Mouse (Mus musculus): ENCODE data around the gene 2210016F16Rik.
"Not testable (repeated sequence)": the region's sequence is repeated elsewhere in the genome, so short reads cannot be mapped to it uniquely, and the experiment has no call there.

Gene 2210016F16Rik

DNA sequence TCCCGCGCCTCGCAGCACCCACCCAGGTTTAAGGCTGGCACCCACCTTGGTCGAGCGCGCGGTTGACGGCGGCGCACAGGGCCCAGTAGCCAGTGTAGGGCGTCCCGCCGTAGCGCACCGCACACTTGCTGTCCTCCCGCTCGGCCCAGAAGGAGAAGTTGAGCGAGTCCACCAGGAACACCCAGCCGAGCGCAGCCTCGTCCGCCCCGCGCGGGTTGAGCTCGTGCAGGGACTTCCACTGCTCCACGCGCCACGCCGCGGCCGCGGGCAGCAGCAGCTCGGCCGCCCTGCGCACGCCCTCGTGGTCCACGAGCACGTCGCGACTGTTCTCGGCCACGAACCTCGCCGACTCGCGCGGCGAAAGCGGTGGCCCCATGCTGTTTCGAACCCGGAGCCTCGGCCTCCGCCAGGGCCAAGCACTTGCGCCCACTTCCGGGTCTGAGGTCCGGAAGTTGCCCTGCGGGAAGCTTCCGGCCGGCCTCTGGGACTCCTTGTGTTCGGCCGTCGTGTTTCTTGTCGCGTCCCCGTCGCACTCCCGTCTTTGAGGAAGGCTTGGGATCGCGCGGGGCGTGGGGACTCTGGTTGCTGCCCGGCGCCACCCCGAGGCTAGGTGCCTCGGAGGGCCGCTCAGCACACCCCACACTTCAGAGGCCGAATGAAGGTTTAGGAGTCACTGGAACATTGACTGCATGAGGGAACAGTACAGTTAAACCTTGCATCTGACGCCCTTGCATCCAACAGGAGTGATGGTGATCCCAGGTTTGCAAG lies at the start of gene 2210016F16Rik:
Gene 2210016F16Rik, minus strand, starts transcription at position 447 of the 768 bp plus-strand sequence.
- peak in 1 of 2 experiments; percentile 35 for DNase-seq (ENCODE audit: low spot score in 2 of 2)

DNA sequence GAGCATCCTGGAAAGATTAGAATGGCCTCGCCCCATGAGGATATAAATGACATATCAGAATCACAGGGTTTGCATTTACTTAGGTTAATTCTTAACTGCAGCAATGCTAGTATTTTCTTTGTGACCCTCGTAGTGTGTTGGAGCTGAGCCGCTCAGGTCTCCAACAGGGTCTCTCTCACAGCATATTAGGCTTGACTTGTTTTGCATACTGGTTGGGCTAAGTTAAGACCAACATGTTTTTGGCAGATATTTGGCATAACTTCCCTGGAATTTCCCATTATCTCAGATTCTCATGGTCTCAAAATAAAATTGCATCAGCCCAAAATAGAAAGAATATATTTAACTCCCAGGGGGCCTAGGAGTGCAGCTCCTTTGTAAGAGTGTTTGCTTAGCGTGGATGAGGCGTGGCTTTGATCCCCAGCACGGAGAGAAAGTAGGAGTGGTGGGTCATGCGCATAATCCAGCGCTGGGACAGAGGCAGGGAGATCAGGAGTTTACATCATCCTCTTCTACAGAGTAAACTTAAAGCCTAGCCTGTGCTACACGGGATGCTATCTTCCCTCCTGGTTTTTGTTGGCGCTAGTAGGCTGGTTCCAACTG lies 38.1 kb upstream of the 2210016F16Rik start:
- no peak for DNase-seq (ENCODE audit: low spot score in 2 of 2)

DNA sequence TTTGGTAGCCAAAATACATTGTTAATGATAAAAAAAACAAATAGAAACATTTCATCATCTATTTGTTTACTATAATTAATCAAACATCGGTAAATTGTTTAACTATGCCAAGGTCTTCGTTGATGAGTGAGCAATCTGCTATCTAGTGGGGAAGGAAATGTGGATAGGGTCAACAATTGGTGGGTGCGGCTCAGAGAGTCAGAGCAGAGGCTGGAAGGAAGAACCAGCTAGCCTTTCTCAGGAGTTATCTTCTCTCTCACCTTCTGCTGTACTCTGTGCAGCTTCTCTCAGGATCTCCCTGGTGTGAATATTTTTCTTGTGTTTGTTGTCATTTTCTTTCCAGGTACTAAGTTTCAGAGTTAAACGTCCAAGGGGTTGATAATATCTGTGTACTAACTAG lies 37.2 kb upstream of the 2210016F16Rik start:
- DNase-seq (ENCODE audit: low spot score in 2 of 2) = no peak

DNA sequence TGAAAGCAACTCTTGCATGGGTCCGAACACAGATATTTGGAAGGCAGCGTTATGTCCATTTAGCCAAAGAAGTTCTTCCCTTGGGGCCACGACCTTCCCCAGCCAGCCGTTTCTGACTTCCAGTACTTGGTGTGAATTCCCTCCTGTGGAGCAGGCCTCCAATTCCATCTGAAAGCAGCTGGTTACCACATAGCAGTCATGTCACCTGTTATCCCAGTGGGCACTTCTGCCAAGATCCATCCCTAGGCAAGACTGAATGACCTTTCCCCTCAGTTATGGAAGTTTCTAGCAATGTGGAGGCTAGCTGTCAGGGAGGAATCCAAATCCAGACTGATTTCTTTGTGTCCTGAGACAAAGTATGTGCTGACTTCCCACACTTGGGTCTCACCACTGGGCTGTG lies 36.0 kb upstream of the 2210016F16Rik start:
- no peak for DNase-seq (ENCODE audit: low spot score in 2 of 2)

DNA sequence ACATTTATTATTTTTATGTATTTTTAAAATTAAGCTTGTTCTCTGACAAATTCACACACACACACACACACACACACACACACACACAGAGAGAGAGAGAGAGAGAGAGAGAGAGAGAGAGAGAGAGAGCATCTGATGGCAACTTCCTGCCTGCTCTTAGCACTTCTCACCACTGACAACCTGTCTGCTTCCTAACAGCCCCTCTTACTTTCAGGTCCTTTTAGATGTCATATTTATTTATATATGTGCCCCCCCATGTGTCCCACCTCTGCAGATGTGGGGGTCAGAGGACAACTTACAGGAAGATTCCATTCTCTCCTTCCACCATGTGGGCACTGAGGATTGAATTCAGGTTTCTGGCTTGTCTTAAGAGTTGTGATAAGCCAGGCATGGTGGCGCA lies 34.2 kb upstream of the 2210016F16Rik start:
- DNase-seq (ENCODE audit: low spot score in 2 of 2) = no peak

DNA sequence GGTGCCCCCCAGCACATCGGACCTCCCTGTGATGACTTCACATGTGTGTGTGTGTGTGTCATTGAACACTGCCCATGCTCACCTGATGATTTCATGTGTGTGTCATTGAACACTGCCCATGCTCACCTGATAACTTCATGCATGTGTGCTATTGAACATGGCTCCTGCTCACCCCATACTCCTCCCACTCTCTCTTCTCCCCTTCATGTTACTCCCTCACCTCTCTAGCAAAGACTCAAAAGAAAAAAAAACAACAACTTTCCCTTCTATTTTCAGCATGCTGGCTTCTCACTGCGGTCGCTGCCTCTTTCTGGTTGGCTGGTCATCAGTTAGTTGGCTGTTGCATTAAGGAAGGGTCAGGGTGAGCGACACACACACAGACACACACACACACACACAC lies 33.6 kb upstream of the 2210016F16Rik start:
- DNase-seq (ENCODE audit: low spot score in 2 of 2) = no peak

DNA sequence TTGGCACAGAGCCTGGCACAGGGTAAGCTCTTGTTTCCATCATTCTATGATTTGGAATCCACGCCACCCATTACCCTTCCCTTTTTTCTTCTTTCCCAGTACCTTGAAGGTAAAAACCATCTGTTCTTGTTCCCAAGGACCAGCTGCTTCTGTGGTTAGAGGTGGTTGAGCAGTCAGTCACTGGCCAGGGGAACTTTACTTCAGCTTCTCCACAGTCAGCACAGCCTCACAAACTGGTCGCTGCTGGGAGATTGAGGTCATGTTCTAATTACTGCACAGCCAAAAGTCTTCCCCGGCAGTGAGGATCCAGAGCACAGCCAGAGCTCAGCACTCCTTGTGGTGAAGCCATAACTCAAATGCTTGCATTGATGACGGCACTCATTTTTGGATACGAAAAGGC lies 30.8 kb upstream of the 2210016F16Rik start:
- no peak for DNase-seq (ENCODE audit: low spot score in 2 of 2)

DNA sequence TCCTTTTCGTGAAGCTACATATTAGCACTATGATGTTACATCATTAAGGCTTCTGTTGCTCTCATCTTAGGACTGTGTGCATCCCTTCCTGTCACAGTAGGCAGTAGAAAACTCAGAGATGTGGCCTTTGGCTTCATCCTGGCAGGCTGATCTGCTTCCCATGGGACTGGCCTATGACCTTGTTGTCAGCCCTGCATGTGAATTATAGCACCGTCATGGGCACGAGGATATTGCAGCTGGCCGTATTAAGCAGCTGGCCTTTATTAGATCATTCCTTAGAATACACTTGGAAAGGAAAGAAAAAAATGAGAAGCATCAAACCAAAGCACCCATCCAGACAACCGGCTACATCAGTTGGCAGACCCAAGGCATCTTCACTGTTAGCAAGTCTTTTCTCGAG lies 30.3 kb upstream of the 2210016F16Rik start:
- no peak for DNase-seq (ENCODE audit: low spot score in 2 of 2)

DNA sequence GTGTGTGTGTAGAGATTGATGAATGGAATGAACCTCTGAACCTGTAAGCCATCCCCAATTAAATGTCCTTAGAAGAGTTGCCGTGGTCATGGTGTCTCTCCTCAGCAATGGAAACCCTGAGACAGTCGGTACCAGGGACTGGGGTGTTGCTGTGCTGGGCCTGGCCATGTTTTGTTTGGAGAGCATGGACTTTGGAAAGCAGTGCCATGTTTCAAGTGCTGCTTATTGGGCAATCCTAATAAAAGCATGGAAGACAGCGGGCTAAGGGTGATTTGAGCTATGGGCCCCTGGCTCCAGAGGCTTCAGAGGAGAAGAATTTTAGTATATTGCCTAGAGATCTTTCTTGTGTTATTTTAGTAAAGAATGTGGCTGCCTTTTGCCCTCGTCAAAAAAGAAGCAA lies 26.0 kb upstream of the 2210016F16Rik start:
- no peak for DNase-seq (ENCODE audit: low spot score in 2 of 2)

DNA sequence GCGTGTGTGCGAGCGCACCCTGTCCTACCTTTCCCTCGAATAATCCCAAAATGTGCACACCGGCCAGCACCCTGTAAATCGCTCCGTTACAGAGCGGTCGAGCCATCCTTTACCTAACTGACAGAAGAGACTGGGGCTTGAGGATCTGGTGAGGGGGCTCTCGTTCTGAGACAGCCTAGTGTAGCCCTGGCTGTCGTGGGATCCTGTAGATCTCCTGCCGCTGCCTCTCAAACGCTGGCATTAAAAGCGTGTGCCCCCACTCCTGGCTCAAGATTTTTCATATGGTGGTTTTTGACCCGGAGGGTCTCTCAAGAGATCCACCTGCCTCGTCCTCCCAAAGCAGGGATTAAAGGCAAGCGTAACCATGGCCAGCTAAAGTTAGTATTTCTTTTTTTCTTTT lies 18.2 kb upstream of the 2210016F16Rik start, which contains the start of gene Hnrnpk:
Gene Hnrnpk, minus strand, starts transcription at position 101 of the 400 bp plus-strand sequence.
- DNase-seq (ENCODE audit: low spot score in 2 of 2) = not testable (repeated sequence)

DNA sequence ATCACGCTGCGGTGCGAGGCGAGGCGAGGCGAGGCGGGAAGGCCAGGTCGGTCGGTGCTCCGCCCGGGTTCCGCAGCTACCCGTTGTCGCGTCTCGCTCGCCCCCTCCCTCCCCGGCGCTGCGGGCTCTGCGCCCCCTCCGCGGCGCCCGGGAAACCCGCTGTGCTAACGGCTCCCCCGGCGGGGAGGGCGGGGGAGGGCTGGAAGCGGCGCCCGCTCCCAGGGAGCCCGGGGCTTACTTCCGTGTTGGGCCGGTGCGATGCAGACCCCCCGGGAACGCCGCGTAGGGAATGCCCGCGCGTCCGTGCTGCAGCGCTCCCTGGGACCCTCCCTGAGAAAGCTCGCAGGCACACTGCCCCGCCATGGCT lies 17.7 kb upstream of the 2210016F16Rik start:
- no peak for DNase-seq (ENCODE audit: low spot score in 2 of 2)

DNA sequence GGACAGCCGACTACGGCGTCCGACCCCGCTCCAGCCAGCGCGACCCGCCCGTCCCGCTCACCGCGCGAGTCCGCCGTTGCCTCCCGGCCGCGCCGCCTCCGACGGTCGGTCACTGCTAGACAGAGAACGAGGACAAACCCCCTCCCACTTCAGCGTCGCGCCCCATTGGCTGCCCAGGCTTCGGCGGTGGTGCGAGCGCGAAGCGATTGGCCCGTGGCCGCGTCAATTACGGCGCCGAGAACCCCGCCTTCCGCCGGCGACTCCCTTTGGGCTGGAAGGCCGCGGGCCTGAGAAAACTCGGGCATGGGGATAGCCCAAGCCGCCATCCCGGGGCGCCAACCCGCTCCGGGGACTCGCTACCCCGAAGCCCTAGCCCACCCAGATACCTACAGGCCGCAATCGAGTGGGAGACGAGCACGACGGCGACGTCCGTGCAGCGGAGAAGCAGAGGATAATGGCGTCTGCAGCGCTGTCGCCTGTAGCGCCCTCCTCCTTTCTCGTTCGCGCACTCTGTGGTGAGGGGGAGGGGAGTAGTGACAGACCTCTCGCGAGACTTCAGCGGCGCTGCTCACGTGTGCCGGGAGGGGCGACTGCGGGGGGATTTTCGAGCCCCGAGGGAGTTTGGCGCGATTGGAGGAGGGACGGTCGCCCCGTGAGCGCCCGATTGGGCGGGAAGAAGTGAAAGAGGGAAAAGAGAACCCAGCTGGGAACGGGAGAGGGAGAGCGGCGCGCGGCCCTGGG lies 17.1 kb upstream of the 2210016F16Rik start, which contains the start of gene Rmi1:
Gene Rmi1, plus strand, starts transcription at position 246 of the 741 bp plus-strand sequence.
- DNase-seq (ENCODE audit: low spot score in 2 of 2) = peak; percentile 94 to 97

DNA sequence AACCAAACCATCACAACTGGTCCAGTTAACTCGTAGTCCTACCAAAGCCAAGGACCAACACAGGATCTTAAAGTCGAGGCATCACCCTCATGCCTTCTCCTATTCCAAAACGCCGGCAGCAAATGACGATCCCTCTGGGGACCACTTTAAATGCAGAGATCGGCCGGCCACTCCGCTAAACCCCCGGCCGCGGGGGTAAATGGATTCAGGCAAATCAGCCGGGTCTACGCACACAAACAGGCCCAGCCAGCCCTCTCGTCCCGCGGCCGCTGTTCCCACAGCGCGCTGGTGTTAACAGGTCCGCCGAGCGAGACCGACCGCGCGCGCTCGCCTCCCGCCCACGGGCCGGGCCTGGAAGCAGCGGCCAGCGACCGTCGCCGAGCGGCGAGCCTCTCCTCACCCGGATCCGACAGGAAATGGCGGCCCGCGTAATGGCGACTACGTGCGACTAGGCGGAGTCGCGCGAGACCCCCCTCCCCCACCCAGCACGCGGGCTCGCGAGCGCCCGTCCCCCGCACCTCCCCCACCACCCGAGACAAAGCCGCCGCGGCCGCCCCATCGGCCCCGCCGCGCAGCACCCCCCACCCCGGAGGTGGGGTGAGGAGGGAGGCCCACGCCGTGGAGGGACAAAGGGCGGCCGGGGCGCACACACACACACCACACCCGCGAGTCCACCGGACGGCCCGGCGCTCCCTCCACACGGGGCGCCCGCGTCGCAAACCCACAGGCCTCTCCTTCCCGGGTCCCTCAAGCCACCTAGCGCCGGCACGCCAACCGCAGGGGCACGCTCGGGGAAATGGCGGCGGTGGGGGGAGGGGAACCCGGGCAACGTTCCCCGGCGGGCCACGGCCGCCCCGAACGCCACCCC lies 16.3 kb upstream of the 2210016F16Rik start:
- DNase-seq (ENCODE audit: low spot score in 2 of 2) = peak; percentile 46 to 51

DNA sequence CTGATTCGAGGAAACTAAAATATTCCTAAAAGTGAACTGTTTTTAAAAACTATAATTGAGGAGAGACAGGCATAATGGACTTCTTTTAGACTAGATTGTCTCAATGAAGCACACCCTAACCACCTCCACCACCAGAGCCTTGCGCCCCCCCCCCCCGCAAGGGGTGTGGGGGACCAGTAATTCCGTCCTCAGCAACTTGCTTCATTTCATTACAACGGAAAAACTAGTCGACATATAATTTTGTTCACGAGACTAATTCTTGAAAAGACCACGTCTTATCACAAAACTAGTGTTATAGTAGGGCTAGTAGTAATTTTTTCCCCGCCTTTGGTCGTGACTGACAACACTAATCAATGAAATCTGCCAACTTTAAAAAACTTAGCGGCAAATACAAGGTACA lies 15.6 kb upstream of the 2210016F16Rik start:
- no peak for DNase-seq (ENCODE audit: low spot score in 2 of 2)

DNA sequence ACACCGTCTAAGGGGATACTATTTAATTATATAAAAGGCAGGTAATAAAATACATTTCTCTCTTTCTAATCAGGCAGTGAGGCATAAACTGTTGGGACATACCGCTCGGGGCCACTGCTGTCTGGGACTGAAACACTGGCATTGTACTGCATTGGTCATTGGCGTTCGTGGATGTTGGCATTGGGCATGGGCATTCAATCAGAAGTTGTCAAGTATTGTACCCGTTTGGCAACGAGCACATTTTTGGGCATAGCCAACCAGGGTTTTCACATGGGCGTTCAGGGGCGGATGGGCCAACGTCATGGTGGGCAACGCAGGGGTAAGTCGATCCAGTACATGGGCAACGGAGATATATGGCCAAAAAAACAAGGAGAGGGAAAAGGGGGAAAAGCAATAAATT lies 12.6 kb upstream of the 2210016F16Rik start:
- DNase-seq (ENCODE audit: low spot score in 2 of 2) = no peak

DNA sequence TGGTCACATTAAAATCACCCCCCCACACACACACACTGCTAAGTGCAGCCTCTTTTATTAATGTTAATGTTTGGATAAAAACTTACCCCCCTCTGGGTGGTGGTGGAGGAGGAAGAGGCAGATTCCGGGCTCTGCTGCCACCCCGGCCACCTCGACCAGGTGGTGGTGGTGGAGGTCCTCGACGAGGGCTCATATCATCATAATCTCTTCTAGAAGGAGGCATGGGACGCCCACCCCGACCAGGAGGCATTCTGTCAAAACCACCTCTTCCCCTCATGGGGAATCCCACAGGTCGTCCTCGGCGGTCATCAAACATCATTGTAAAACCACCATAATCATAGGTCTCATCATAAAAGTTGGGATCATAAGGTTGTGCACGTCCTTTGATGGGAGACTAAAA lies 9.4 kb upstream of the 2210016F16Rik start:
- DNase-seq (ENCODE audit: low spot score in 2 of 2) = not testable (repeated sequence)

DNA sequence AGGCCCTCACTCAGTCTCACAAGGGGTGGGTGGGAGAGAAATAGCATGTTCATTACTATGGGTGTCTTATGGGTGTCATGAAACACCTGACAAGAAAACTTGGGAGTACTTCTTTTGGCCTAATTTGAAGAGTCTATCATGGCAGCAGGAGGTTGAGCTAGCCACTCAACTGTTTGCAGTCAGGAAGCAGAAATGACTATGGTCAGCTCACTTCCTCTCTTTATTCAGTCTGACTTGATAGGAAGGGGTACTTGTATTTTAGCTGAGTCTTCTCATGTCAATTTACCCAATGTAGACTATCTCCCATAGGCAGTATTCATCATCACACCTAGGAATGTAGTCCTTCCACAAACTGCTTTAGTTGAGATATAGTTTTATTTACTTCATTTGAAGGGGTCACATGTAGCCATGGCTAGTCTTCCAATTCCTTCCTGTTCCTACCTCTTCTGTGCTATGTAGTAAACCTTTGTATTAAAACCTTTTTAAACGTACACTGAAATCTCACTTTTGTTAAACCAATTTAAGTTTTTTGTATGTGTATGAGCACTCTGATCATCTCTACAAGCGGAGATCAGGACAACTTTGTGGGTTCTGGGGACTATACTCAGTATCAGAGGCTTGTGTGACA lies 4.4 kb upstream of the 2210016F16Rik start:
- DNase-seq (ENCODE audit: low spot score in 2 of 2) = no peak

DNA sequence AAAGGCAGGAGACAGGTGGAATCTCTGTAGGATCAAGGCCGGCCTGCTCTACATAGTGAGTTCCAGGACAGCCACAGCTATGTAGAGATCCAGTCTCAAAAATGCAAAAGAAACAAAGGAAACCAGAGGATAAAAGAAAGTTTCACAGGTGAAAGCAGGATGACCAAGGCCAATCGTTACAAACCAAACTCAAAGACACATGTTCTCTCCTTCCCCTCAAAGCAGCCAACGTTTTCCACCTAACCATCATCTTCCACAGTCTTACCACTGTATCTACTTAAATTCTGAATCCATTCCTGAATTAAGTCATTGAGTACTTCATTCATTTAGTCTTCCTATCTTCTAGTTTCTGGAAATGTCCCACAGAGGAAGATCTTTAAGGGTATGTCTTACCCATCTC lies 3.4 kb upstream of the 2210016F16Rik start:
- DNase-seq (ENCODE audit: low spot score in 2 of 2) = no peak

DNA sequence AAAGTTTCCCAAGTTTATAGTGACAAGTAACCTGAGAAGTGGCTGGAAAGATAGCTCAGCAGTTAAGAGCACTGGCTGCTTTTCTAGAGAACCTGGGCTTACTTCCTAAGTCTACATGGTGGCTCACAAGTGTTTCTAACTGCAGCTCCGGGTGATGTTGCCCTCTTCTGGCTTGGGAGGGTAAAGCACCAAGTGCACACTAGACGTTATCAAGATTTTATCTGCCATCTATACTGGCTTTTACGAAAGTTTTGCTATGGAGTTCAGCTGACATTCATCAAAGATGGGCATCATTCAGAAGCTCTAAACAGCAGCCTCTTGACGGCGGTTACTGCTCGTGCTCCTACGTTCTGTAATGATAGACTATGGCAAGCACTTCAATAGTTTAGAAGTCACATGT lies 2.9 kb upstream of the 2210016F16Rik start:
- DNase-seq (ENCODE audit: low spot score in 2 of 2) = peak in 1 of 2 experiments; percentile 79

DNA sequence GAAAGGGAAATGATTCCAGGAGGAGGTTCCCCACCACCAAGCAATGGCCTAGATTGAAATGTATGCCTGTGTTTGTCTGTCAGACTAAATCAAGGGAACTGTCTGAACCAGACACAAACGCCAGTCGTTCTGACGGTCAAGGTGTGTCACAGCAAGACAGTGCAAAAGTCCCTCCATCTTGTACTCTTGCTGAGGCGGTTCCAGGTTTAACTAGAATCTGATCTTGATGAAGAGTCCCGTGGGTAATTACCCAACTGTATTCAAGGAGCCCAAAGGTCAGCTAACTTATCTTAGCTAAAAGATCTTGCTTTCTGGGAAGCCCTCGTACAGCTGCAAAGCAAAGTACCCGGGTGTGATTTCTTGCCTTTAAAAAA lies 509 bp upstream of the 2210016F16Rik start:
- DNase-seq (ENCODE audit: low spot score in 2 of 2) = no peak

DNA sequence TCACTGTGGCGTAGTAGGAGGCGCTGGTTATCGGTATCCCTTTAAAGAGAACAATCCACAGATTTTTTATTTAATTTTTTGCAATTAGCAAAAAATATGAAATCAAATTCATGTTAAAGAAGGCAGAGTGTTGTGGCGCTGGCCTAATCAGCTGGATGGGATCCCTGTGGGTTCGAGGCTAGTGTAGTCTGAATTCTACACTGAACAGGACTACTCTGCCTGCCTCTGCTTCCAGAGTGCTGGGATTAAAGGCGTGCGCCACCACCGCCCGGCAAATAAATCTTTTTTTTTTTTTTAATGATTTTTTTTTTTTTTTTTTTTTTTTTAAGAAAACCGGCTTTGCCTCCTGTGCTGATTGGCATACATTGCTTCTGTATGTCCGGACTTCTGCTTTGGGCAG lies 654 bp downstream of the 2210016F16Rik start:
- no peak for DNase-seq (ENCODE audit: low spot score in 2 of 2)

Measured in left cerebral cortex, adult 9 months (tissue).